Mouse (Mus musculus): ENCODE measurements around the gene Stat4. TPM values are rescaled to one million over a fixed set of nuclear protein-coding genes. Genes with fewer than 3 reads are reported as not detected.
"Not testable (repeated sequence)": the region's sequence is repeated elsewhere in the genome, so short reads cannot be mapped to it uniquely, and the experiment has no call there.

The Stat4 gene
- polyA plus RNA-seq, 1 experiment from 2014 or later = 0.47 TPM

DNA sequence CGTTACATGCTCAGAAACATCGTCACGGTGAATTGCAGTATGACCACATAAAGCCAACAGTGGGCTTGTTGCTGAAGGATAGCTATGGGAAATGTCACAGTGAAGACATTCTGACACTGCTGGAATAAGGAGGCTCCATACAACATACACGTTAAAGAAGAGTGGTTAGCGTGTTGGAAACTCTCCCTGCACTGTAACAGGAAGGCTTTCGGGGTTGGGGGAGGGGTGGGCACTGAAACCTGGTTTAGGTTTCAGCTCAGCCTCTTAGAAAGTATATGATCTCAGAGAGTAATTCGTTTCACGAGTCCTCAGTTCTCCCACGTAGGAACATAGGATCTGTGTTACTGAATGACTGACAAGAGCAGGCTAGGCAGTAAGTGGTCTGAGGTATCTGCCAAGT lies 52.7 kb downstream of the Stat4 start:
- WGBS = 88% methylated on average over 9 of the region's 9 CpGs
- no peak for DNase-seq

DNA sequence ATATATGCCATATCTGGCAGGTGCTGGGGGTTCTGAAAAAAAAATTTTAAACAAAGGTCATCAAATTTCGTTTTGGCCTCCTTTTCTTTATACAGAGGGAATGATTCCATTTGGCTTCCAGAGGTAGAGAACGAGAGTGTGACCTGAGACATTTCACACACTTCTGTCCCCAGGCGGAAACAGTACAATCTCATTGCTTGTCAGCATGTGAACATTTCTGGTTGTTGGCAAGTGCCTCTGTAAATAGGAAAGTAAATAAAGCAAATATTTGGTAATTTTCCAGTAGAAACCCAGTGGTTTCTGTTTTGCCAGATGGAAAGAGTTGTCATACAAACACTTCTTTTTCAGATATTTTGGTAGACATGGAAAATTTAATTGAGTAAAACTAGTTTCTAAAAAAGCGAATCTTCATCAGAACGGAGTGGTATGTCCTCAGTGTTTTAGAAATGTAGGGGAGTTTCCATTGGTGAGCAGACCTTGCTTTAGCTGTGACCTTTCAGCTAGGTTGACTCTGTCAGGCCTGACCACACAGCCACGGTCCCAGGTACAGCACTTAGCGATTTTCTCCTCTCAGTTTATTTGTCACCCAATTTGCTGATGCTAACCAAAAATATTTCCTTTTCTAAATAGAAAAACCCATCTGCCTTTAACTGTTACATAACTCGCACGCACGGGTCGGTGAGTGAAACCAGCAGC lies 53.6 kb downstream of the Stat4 start:
- H3K27ac ChIP-seq (replicated peaks; ENCODE audit: low read depth, low read length) = no peak overlapping the region
- ATAC-seq (ENCODE audit: low FRiP score, low TSS enrichment) (no peak), DNase-seq (no peak)
- no peaks in the 10 kb centered on the region for H3K4me1 ChIP-seq (ENCODE audit: control insufficient read depth, insufficient read depth, low read length)
- no peak overlapping the region for H3K9ac ChIP-seq (replicated peaks; ENCODE audit: low read length)
- no peak overlapping the region for H3K4me2 ChIP-seq (ENCODE audit: low read length)
- no peak overlapping the region for H3K4me3 ChIP-seq (replicated peaks; ENCODE audit: low read depth, low read length)
- H3K27me3 ChIP-seq (ENCODE audit: control insufficient read depth, insufficient read depth, low read length) = no peaks in the 10 kb centered on the region
- no peaks in the 10 kb centered on the region for H3K36me3 ChIP-seq (ENCODE audit: control insufficient read depth, insufficient read depth, low read length)
- H3K9me3 ChIP-seq (ENCODE audit: control insufficient read depth, low read length) = no peaks in the 10 kb centered on the region
- WGBS = 86% methylated on average over 11 of the region's 11 CpGs

More for the DNA sequence above, 52.7 kb downstream of the Stat4 start:
- H3K4me3 ChIP-seq (replicated peaks; ENCODE audit: low read depth, low read length) = no peak overlapping the region
- H3K4me1 ChIP-seq (ENCODE audit: control insufficient read depth, insufficient read depth, low read length) = no peaks in the 10 kb centered on the region
- no peaks in the 10 kb centered on the region for H3K27me3 ChIP-seq (ENCODE audit: control insufficient read depth, insufficient read depth, low read length)
- no peak for ATAC-seq (ENCODE audit: low FRiP score, low TSS enrichment)
- no peak overlapping the region for H3K4me2 ChIP-seq (ENCODE audit: low read length)
- H3K9ac ChIP-seq (replicated peaks; ENCODE audit: low read length) = no peak overlapping the region
- H3K9me3 ChIP-seq (ENCODE audit: control insufficient read depth, low read length) = no peaks in the 10 kb centered on the region
- no peak overlapping the region for H3K27ac ChIP-seq (replicated peaks; ENCODE audit: low read depth, low read length)
- no peaks in the 10 kb centered on the region for H3K36me3 ChIP-seq (ENCODE audit: control insufficient read depth, insufficient read depth, low read length)

DNA sequence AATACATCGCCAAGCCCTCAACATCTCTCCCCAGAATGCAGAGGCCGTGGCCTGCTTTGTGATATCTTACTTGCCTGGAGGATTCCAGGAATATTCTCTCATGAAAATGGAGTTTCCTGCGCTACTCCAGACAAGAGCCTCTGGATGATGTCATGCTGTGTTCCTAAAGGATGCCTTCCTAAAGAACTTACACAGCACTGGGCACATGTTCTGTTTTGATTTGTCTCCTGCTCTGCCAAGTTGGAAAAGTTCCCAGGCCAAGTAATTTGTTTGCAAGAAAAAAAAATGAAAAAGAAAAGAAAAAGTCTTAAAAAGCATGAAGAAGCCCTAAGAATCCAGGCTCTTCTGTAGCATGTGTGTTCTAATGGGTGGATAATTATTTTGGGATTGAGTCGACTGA lies 56.2 kb downstream of the Stat4 start:
- peak; percentile 21 for DNase-seq

DNA sequence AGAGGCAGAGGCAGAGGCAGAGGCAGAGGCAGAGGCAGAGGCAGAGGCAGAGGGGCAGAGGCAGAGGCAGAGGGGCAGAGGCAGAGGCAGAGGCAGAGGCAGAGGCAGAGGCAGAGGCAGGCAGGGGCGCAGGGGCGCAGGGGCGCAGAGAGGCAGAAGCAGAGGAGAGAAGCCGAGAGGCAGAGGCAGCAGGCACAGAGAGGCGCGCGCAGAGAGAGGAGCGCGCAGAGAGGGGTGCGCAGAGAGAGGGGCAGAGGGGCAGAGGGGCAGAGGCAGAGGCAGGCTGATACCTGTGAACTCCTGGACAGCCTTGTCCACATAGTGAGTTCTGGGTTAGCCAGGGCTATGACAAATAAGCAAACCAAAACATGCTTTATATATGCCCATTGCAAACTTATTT lies 59.9 kb downstream of the Stat4 start:
- H3K4me1 ChIP-seq (ENCODE audit: control insufficient read depth, insufficient read depth, low read length); DNase-seq; H3K27ac ChIP-seq (replicated peaks; ENCODE audit: low read depth, low read length); ATAC-seq (ENCODE audit: low FRiP score, low TSS enrichment); H3K36me3 ChIP-seq (ENCODE audit: control insufficient read depth, insufficient read depth, low read length); H3K9ac ChIP-seq (replicated peaks; ENCODE audit: low read length); H3K9me3 ChIP-seq (ENCODE audit: control insufficient read depth, low read length); H3K4me3 ChIP-seq (replicated peaks; ENCODE audit: low read depth, low read length); H3K27me3 ChIP-seq (ENCODE audit: control insufficient read depth, insufficient read depth, low read length); H3K4me2 ChIP-seq (ENCODE audit: low read length): not testable (repeated sequence)
- 98% methylated on average over 10 of the region's 10 CpGs for WGBS

More for the DNA sequence above, 56.2 kb downstream of the Stat4 start:
- WGBS = 55% methylated on average over 4 of the region's 4 CpGs
- no peak overlapping the region for H3K27ac ChIP-seq (replicated peaks; ENCODE audit: low read depth, low read length)
- no peaks in the 10 kb centered on the region for H3K4me1 ChIP-seq (ENCODE audit: control insufficient read depth, insufficient read depth, low read length)
- H3K9ac ChIP-seq (replicated peaks; ENCODE audit: low read length) = no peak overlapping the region
- H3K4me3 ChIP-seq (replicated peaks; ENCODE audit: low read depth, low read length) = no peak overlapping the region
- no peak overlapping the region for H3K4me2 ChIP-seq (ENCODE audit: low read length)
- no peaks in the 10 kb centered on the region for H3K9me3 ChIP-seq (ENCODE audit: control insufficient read depth, low read length)
- no peaks in the 10 kb centered on the region for H3K36me3 ChIP-seq (ENCODE audit: control insufficient read depth, insufficient read depth, low read length)
- no peak for ATAC-seq (ENCODE audit: low FRiP score, low TSS enrichment)
- no peaks in the 10 kb centered on the region for H3K27me3 ChIP-seq (ENCODE audit: control insufficient read depth, insufficient read depth, low read length)

DNA sequence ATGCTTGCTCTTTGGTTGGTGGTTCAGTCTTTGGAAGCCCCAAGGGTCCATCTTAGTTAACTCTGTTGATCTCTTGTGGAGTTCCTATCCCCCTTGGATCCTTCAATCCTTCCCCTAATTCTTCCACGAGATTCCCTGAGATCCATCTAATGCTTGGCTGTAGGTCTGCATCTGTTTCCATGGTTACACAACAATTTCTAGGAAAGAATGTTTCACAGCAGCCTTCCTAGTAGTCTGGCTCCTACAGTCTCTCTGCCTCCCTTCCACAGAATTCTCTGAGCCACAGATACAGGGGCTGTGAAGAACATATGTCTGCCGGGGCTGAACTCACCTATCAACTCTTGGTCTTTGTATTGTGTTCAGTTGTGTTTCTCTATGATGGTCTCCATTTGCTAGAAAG lies 61.8 kb downstream of the Stat4 start:
- H3K27me3 ChIP-seq (ENCODE audit: control insufficient read depth, insufficient read depth, low read length) = no peaks in the 10 kb centered on the region
- H3K4me2 ChIP-seq (ENCODE audit: low read length) = no peak overlapping the region
- H3K27ac ChIP-seq (replicated peaks; ENCODE audit: low read depth, low read length) = no peak overlapping the region
- no peaks in the 10 kb centered on the region for H3K9me3 ChIP-seq (ENCODE audit: control insufficient read depth, low read length)
- no peak overlapping the region for H3K4me3 ChIP-seq (replicated peaks; ENCODE audit: low read depth, low read length)
- no peaks in the 10 kb centered on the region for H3K4me1 ChIP-seq (ENCODE audit: control insufficient read depth, insufficient read depth, low read length)
- DNase-seq = peak; percentile 42
- 41% methylated on average over 2 of the region's 2 CpGs for WGBS
- H3K9ac ChIP-seq (replicated peaks; ENCODE audit: low read length) = no peak overlapping the region
- no peaks in the 10 kb centered on the region for H3K36me3 ChIP-seq (ENCODE audit: control insufficient read depth, insufficient read depth, low read length)
- no peak for ATAC-seq (ENCODE audit: low FRiP score, low TSS enrichment)

DNA sequence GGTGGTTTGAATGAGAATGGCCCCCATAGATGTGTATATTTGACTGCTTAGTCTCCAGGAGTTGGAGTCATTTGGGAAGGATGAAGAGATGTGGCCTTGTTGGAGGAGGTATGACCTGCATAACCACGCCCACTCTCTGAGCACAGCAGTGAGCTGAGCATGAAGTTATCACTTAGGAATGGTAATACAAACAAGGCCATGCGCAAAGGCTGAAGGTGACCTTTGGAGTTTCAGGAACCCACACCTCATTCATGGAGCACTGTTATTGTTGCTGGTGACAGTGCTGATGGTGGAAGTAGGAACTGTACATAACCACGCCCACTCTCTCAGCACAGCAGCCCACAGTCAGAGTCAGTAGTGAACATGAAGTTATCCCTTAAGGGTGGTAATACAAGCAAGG lies 62.9 kb downstream of the Stat4 start:
- Histone ChIP-seq H3K9me3 (ENCODE audit: control insufficient read depth, low read length) (no peaks in the 10 kb centered on the region), H3K9ac (replicated peaks; ENCODE audit: low read length) (no peak overlapping the region), H3K4me3 (replicated peaks; ENCODE audit: low read depth, low read length) (no peak overlapping the region), H3K4me1 (ENCODE audit: control insufficient read depth, insufficient read depth, low read length) (no peaks in the 10 kb centered on the region), H3K36me3 (ENCODE audit: control insufficient read depth, insufficient read depth, low read length) (no peaks in the 10 kb centered on the region), H3K27ac (replicated peaks; ENCODE audit: low read depth, low read length) (no peak overlapping the region), H3K27me3 (ENCODE audit: control insufficient read depth, insufficient read depth, low read length) (no peaks in the 10 kb centered on the region), H3K4me2 (ENCODE audit: low read length) (no peak overlapping the region)
- no peak for ATAC-seq (ENCODE audit: low FRiP score, low TSS enrichment)
- no peak for DNase-seq
- WGBS = 95% methylated on average over 3 of the region's 3 CpGs

DNA sequence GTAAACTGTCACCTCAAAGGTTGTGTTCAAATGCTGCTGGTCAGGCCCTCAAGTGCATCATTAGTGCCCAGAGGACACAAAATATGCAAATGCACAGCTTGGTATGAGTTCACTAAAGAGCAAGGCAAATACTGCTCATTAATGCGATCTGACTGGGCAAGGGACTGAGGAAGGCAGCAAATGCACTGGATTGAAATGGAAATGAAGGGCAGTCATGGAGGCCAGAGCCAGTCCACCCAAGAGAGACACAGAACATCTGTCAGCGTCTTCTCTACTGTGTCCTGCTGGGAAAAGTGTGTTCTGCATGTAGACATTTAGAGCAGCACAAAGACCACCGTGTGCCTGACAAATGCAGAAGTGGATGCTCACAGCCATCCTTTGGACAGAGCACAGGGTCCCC lies 64.6 kb downstream of the Stat4 start:
- Histone ChIP-seq H3K27ac (replicated peaks; ENCODE audit: low read depth, low read length) (no peak overlapping the region), H3K4me3 (replicated peaks; ENCODE audit: low read depth, low read length) (no peak overlapping the region), H3K9ac (replicated peaks; ENCODE audit: low read length) (no peak overlapping the region), H3K4me1 (ENCODE audit: control insufficient read depth, insufficient read depth, low read length) (no peaks in the 10 kb centered on the region), H3K27me3 (ENCODE audit: control insufficient read depth, insufficient read depth, low read length) (no peaks in the 10 kb centered on the region), H3K9me3 (ENCODE audit: control insufficient read depth, low read length) (no peaks in the 10 kb centered on the region), H3K4me2 (ENCODE audit: low read length) (no peak overlapping the region), H3K36me3 (ENCODE audit: control insufficient read depth, insufficient read depth, low read length) (no peaks in the 10 kb centered on the region)
- DNase-seq (no peak), ATAC-seq (ENCODE audit: low FRiP score, low TSS enrichment) (no peak)
- 29% methylated on average over 3 of the region's 3 CpGs for WGBS

DNA sequence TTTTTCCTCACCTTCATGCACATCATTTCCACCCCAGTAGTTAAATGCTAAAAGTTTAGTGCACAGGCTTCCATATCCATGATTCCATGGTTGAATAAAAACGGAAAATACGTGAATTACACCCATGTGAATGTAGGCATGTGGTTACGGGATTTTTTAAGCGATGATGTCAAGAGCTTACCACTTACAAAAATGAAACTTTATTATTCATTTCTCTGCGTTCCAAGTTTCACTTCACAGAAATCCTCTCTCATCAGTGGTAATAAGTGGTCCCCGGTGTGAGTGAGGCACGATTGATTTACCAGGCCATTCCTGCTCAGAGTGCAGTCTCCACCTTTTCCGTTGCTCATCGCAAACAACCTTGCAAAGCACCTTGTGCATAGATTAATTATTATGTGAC lies 66.0 kb downstream of the Stat4 start:
- H3K36me3 ChIP-seq (ENCODE audit: control insufficient read depth, insufficient read depth, low read length) = no peaks in the 10 kb centered on the region

DNA sequence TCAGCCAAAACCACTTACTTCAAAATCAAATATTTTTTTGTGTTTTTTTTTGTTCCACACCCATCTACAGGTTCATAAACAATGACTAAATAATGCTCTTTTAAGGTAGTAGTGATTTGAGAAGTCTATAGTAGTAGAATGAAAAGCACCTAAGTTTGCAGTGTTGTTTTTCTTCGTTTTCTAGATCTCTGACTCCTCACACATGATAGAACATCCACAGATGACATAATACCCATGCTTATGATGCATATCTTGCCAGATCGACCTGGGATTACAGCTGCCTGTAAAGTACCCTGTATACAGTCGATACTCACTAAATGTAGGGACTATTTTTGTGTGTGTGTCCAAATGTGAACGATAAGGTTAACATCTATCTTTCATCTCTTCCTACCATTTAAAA lies 69.0 kb downstream of the Stat4 start:
- DNase-seq (no peak), ATAC-seq (ENCODE audit: low FRiP score, low TSS enrichment) (no peak)
- no peak overlapping the region for H3K27ac ChIP-seq (replicated peaks; ENCODE audit: low read depth, low read length)
- no peaks in the 10 kb centered on the region for H3K4me1 ChIP-seq (ENCODE audit: control insufficient read depth, insufficient read depth, low read length)
- WGBS = 87% methylated on average over 4 of the region's 4 CpGs
- no peaks in the 10 kb centered on the region for H3K27me3 ChIP-seq (ENCODE audit: control insufficient read depth, insufficient read depth, low read length)
- H3K9me3 ChIP-seq (ENCODE audit: control insufficient read depth, low read length) = no peaks in the 10 kb centered on the region
- no peaks in the 10 kb centered on the region for H3K36me3 ChIP-seq (ENCODE audit: control insufficient read depth, insufficient read depth, low read length)
- H3K4me3 ChIP-seq (replicated peaks; ENCODE audit: low read depth, low read length) = no peak overlapping the region
- no peak overlapping the region for H3K4me2 ChIP-seq (ENCODE audit: low read length)
- no peak overlapping the region for H3K9ac ChIP-seq (replicated peaks; ENCODE audit: low read length)

More for the DNA sequence above, 66.0 kb downstream of the Stat4 start:
- H3K27ac ChIP-seq (replicated peaks; ENCODE audit: low read depth, low read length) = no peak overlapping the region
- no peaks in the 10 kb centered on the region for H3K27me3 ChIP-seq (ENCODE audit: control insufficient read depth, insufficient read depth, low read length)
- H3K4me3 ChIP-seq (replicated peaks; ENCODE audit: low read depth, low read length) = no peak overlapping the region
- H3K4me1 ChIP-seq (ENCODE audit: control insufficient read depth, insufficient read depth, low read length) = no peaks in the 10 kb centered on the region
- DNase-seq (no peak), ATAC-seq (ENCODE audit: low FRiP score, low TSS enrichment) (no peak)
- H3K4me2 ChIP-seq (ENCODE audit: low read length) = no peak overlapping the region
- WGBS = 94% methylated on average over 9 of the region's 9 CpGs
- H3K9me3 ChIP-seq (ENCODE audit: control insufficient read depth, low read length) = no peaks in the 10 kb centered on the region
- H3K9ac ChIP-seq (replicated peaks; ENCODE audit: low read length) = no peak overlapping the region

Measured in midbrain, embryonic 14.5 days (tissue).